Mouse (Mus musculus) hindbrain, postnatal 0 days (tissue): ENCODE measurements at regions not wholly inside any gene's neighbourhood (a gene's known extent, or its start where the extent isn't known, plus 50 kb on each side); places are given as distances from the start of the nearest gene placed in this dataset.
"Not testable (repeated sequence)": the region's sequence is repeated elsewhere in the genome, so short reads cannot be mapped to it uniquely, and the experiment has no call there.

Experiments
- ATAC-seq: fragments of 200-750 bp; cut with Nextera tagmentation; 2 replicates; pipeline ENCODE4 v1.8.0; 2017; ENCODE audit warnings: mild to moderate bottlenecking, moderate TSS enrichment, moderate library complexity
- DNase-seq: peaks from one replicate; pipeline ENCODE4 v3.0.0-alpha.2; 2015; ENCODE audit warnings: low spot score
- H3K27ac ChIP-seq: fragments of 300-500 bp; sonication (generic); 2 replicates; pipeline ENCODE4 v1.5.1; 2014; ENCODE audit warnings: mild to moderate bottlenecking
- H3K27me3 ChIP-seq: fragments of 300-500 bp; sonication (generic); 2 replicates; pipeline ENCODE4 v1.6.1; 2014; ENCODE audit warnings: low read length, mixed read lengths; ENCODE audit not compliant: insufficient read depth
- H3K36me3 ChIP-seq: fragments of 300-500 bp; sonication (generic); 2 replicates; pipeline ENCODE4 v1.6.1; 2014; ENCODE audit warnings: low read length, mixed read lengths; ENCODE audit not compliant: insufficient read depth
- H3K4me1 ChIP-seq: fragments of 300-500 bp; sonication (generic); 2 replicates; pipeline ENCODE4 v1.6.1; 2014; ENCODE audit warnings: antibody characterized with exemption, low read length, mixed read lengths; ENCODE audit not compliant: insufficient read depth
- H3K4me2 ChIP-seq: fragments of 300-500 bp; sonication (generic); 2 replicates; pipeline ENCODE4 v1.6.1; 2014; ENCODE audit warnings: low read depth, mild to moderate bottlenecking, low read length, moderate library complexity, mixed read lengths
- H3K4me3 ChIP-seq: fragments of 300-500 bp; sonication (generic); 2 replicates; pipeline ENCODE4 v1.5.1; 2014; ENCODE audit warnings: low read length
- H3K9ac ChIP-seq: fragments of 300-500 bp; sonication (generic); replicated peaks from 2 replicates; pipeline ENCODE4 v1.6.1; 2014; ENCODE audit warnings: mild to moderate bottlenecking, low read length, moderate library complexity, mixed read lengths
- H3K9me3 ChIP-seq: fragments of 300-500 bp; sonication (generic); 2 replicates; pipeline ENCODE4 v1.6.1; 2016; ENCODE audit warnings: low read length, mixed read lengths
- CTCF ChIP-seq: IDR thresholded peaks from 2 replicates; pipeline ENCODE4 v1.5.1; 2016; ENCODE audit warnings: antibody characterized with exemption, control low read depth, low read depth
- WGBS: fragments of 180-500 bp; shearing (Covaris S2); extraction: QIAGEN DNeasy Blood & Tissue Kit; methylation state at CpG from one replicate; pipeline ENCODE4 v1.1.7; 2014; 5-methylcytosine and 5-hydroxymethylcytosine counted together

- Histone ChIP-seq H3K4me2 (no peak overlapping the region), H3K9me3 (no peaks in the 10 kb centered on the region), H3K36me3 (no peaks in the 10 kb centered on the region), H3K9ac (no peak overlapping the region), H3K4me1 (no peaks in the 10 kb centered on the region), H3K4me3 (no peak overlapping the region), H3K27me3 (no peaks in the 10 kb centered on the region), H3K27ac (no peak overlapping the region)
- WGBS, result 82% methylated on average over 2 of the region's 2 CpGs
- TF ChIP-seq CTCF, result no peak
- no peak for DNase-seq
- ATAC-seq, result no peak
Measured at GRCm38 (mm10) chr16:19185434-19186256, 128.2 kb downstream of the Olfr164 start.

- no peaks in the 10 kb centered on the region for H3K4me1 ChIP-seq
- H3K9me3 ChIP-seq, result no peaks in the 10 kb centered on the region
- no peaks in the 10 kb centered on the region for H3K36me3 ChIP-seq
- no peak overlapping the region for H3K4me3 ChIP-seq
- TF ChIP-seq CTCF, result no peak
- H3K4me2 ChIP-seq, result no peak overlapping the region
- no peak overlapping the region for H3K27ac ChIP-seq
- H3K9ac ChIP-seq, result no peak overlapping the region
- H3K27me3 ChIP-seq, result no peaks in the 10 kb centered on the region
- WGBS, result 34% methylated on average over 1 of the region's 1 CpGs
- no peak for DNase-seq
- ATAC-seq, result no peak
Measured at GRCm38 (mm10) chr16:19179214-19180010, 134.5 kb downstream of the Olfr164 start.

DNA sequence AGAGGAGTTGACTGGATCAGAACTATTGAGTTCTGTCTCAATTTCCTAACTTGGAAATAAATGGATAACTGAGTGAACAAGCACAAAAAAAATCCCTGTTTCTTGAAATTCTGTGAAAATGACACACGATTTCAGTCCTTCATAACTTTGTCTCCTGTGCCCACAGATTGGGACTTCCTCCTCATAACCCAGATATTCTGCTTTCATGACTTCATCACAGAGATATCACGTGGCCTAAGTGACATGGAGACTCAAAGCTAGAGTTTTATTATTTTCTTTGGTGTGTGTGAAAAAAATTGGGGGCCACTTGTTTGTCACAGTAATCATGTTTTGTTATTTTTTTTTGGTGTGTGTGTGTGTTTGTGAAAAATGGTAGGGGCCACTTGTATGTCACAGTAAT, 160.8 kb downstream of the Olfr164 start:
- Histone ChIP-seq H3K27me3 (no peaks in the 10 kb centered on the region), H3K36me3 (no peaks in the 10 kb centered on the region), H3K4me3 (no peak overlapping the region), H3K4me2 (no peak overlapping the region), H3K4me1 (no peaks in the 10 kb centered on the region), H3K9me3 (no peaks in the 10 kb centered on the region), H3K27ac (no peak overlapping the region), H3K9ac (no peak overlapping the region)
- 66% methylated on average over 2 of the region's 2 CpGs for WGBS
- no peak for DNase-seq
- ATAC-seq, result no peak
- TF ChIP-seq CTCF, result no peak

- not testable (repeated sequence) for H3K27me3 ChIP-seq, H3K4me2 ChIP-seq, H3K9me3 ChIP-seq, DNase-seq, H3K27ac ChIP-seq, H3K36me3 ChIP-seq, H3K9ac ChIP-seq, H3K4me1 ChIP-seq, ATAC-seq, H3K4me3 ChIP-seq
- WGBS, result 79% methylated on average over 1 of the region's 1 CpGs
Measured at GRCm38 (mm10) chr16:19152465-19152864, 161.4 kb downstream of the Olfr164 start.

DNA sequence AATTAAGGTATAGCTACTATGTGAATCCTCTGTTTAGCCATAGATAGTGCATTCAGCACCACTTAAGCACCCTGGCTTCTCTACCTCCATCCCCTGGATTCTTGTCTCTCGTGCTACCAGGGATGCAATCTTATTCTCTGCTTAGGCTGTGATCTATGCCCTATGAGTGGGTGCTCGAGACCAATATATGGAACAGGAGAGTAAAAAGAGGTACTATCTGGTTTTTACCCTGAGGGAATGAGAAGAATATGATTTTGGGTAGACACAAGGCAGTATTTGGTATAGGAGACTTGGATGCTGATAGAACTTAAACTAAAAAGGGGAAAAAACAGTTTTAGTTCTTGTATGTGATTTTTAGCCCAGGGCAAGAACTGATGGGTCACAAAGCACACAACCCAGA, 162.8 kb downstream of the Olfr164 start:
- H3K27me3 ChIP-seq, result no peaks in the 10 kb centered on the region
- no peak for TF ChIP-seq CTCF
- H3K36me3 ChIP-seq, result no peaks in the 10 kb centered on the region
- no peak for DNase-seq
- WGBS, result 73% methylated on average over 2 of the region's 2 CpGs
- no peaks in the 10 kb centered on the region for H3K9me3 ChIP-seq
- no peak overlapping the region for H3K4me3 ChIP-seq
- no peak overlapping the region for H3K27ac ChIP-seq
- H3K4me1 ChIP-seq, result no peaks in the 10 kb centered on the region
- no peak for ATAC-seq
- H3K9ac ChIP-seq, result no peak overlapping the region
- no peak overlapping the region for H3K4me2 ChIP-seq

- DNase-seq, result no peak
- no peaks in the 10 kb centered on the region for H3K9me3 ChIP-seq
- ATAC-seq, result no peak
- H3K4me1 ChIP-seq, result no peaks in the 10 kb centered on the region
- no peaks in the 10 kb centered on the region for H3K36me3 ChIP-seq
- 87% methylated on average over 2 of the region's 2 CpGs for WGBS
- H3K4me2 ChIP-seq, result no peak overlapping the region
- no peak overlapping the region for H3K9ac ChIP-seq
- no peaks in the 10 kb centered on the region for H3K27me3 ChIP-seq
- no peak overlapping the region for H3K4me3 ChIP-seq
- no peak for TF ChIP-seq CTCF
- no peak overlapping the region for H3K27ac ChIP-seq
Measured at GRCm38 (mm10) chr16:19150582-19150981, 163.3 kb downstream of the Olfr164 start.
